Mouse (Mus musculus) MEL (cell line): ENCODE measurements around the gene Kcnc4. TPM values are rescaled to one million over a fixed set of nuclear protein-coding genes. Genes with fewer than 3 reads are reported as not detected.

Source experiments
- DNase-seq: peaks from one replicate; pipeline ENCODE4 v3.0.0; 2011; ENCODE audit warnings: low read depth, low spot score
- H3K27ac ChIP-seq: 2 replicates; pipeline ENCODE4 v1.5.1; 2012; ENCODE audit warnings: low read depth, mild to moderate bottlenecking, control low read depth, low read length, moderate library complexity; ENCODE audit not compliant: control insufficient read depth
- H3K27me3 ChIP-seq, 2 experiments: fragments of 150-350 bp in 1 of 2; sonication (generic) in 1 of 2; 2 replicates each; pipeline ENCODE4 v1.6.1; 2012; ENCODE audit warnings: low read length in 2 of 2, mild to moderate bottlenecking in 2 of 2, improper control_type of control experiment in 1 of 2, moderate library complexity in 1 of 2; ENCODE audit not compliant: insufficient read depth in 2 of 2, control insufficient read depth in 1 of 2
- H3K36me3 ChIP-seq, 2 experiments: 2 replicates each; pipeline ENCODE4 v1.6.1; 2012 to 2014; ENCODE audit warnings: low read length in 2 of 2, improper control_type of control experiment in 1 of 2, inconsistent platforms in 1 of 2, mild to moderate bottlenecking in 1 of 2; ENCODE audit not compliant: insufficient read depth in 2 of 2, control insufficient read depth in 1 of 2
- H3K4me1 ChIP-seq, 2 experiments: fragments of 150-350 bp in 1 of 2; sonication (generic) in 1 of 2; 2 replicates each; pipeline ENCODE4 v1.6.1; 2012; ENCODE audit warnings: low read length in 2 of 2, improper control_type of control experiment in 1 of 2, mild to moderate bottlenecking in 1 of 2; ENCODE audit not compliant: insufficient read depth in 2 of 2, control insufficient read depth in 1 of 2
- H3K4me3 ChIP-seq, 2 experiments: fragments of 150-350 bp in 1 of 2; sonication (generic) in 1 of 2; 2 replicates each; pipeline ENCODE4 v1.5.1; 2012; ENCODE audit warnings: low read depth in 2 of 2, low read length in 2 of 2, mild to moderate bottlenecking in 2 of 2, moderate library complexity in 2 of 2, control low read depth in 1 of 2, improper control_type of control experiment in 1 of 2; ENCODE audit not compliant: control insufficient read depth in 1 of 2, insufficient read depth in 1 of 2
- H3K79me2 ChIP-seq: 2 replicates; pipeline ENCODE4 v1.6.1; 2012; ENCODE audit warnings: mild to moderate bottlenecking, low read length, moderate library complexity; ENCODE audit not compliant: control insufficient read depth, poor library complexity, insufficient read depth
- H3K9ac ChIP-seq: 2 replicates; pipeline ENCODE4 v1.6.1; 2012; ENCODE audit warnings: low read depth, mild to moderate bottlenecking, control low read depth, low read length, moderate library complexity; ENCODE audit not compliant: control insufficient read depth, poor library complexity, severe bottlenecking
- H3K9me3 ChIP-seq: fragments of 150-350 bp; sonication (generic); replicated peaks from 2 replicates; pipeline ENCODE4 v1.6.1; 2012; ENCODE audit warnings: mild to moderate bottlenecking, low read length, improper control_type of control experiment, moderate library complexity; ENCODE audit not compliant: insufficient read depth
- CHD2 ChIP-seq: IDR thresholded peaks from 2 replicates; pipeline ENCODE4 v1.6.1; 2011; ENCODE audit warnings: low read length, improper control_type of control experiment
- ELF1 ChIP-seq: IDR thresholded peaks from 2 replicates; pipeline ENCODE4 v1.6.1; 2014; ENCODE audit warnings: low read depth, mild to moderate bottlenecking, inconsistent platforms, low read length, improper control_type of control experiment, moderate library complexity
- EP300 ChIP-seq, 2 experiments: IDR thresholded peaks; 2 replicates each; pipeline ENCODE4 v1.6.1; 2011; ENCODE audit warnings: improper control_type of control experiment in 2 of 2, low read length in 2 of 2, low read depth in 1 of 2, mild to moderate bottlenecking in 1 of 2
- GABPA ChIP-seq: IDR thresholded peaks from 2 replicates; pipeline ENCODE4 v1.6.1; 2012; ENCODE audit warnings: low read depth, mild to moderate bottlenecking, inconsistent platforms, low read length, improper control_type of control experiment, moderate library complexity
- JUND ChIP-seq: IDR thresholded peaks from 2 replicates; pipeline ENCODE4 v1.6.1; 2011; ENCODE audit warnings: low read depth, mild to moderate bottlenecking, improper control_type of control experiment, low read length
- KAT2A ChIP-seq: conservative IDR thresholded peaks from 2 replicates; pipeline ENCODE4 v1.6.1; 2012; ENCODE audit warnings: low read depth, low read length, improper control_type of control experiment, inconsistent platforms
- MAFK ChIP-seq: IDR thresholded peaks from 2 replicates; pipeline ENCODE4 v1.6.1; 2011; ENCODE audit warnings: low read depth, mild to moderate bottlenecking, low read length, improper control_type of control experiment, borderline replicate concordance
- MAZ ChIP-seq: IDR thresholded peaks from 2 replicates; pipeline ENCODE4 v1.6.1; 2012; ENCODE audit warnings: low read depth, mild to moderate bottlenecking, inconsistent platforms, low read length, improper control_type of control experiment
- MXI1 ChIP-seq: IDR thresholded peaks from 2 replicates; pipeline ENCODE4 v1.6.1; 2011; ENCODE audit warnings: mild to moderate bottlenecking, low read depth, low read length, improper control_type of control experiment
- MYB ChIP-seq: IDR thresholded peaks from 2 replicates; pipeline ENCODE4 v1.6.1; 2011; ENCODE audit warnings: mild to moderate bottlenecking, low read depth, low read length, improper control_type of control experiment
- MYC ChIP-seq: IDR thresholded peaks from 2 replicates; pipeline ENCODE4 v1.6.1; 2011; ENCODE audit warnings: low read depth, mild to moderate bottlenecking, low read length, improper control_type of control experiment, moderate library complexity
- NRF1 ChIP-seq: IDR thresholded peaks from 2 replicates; pipeline ENCODE4 v1.6.1; 2014; ENCODE audit warnings: low read depth, mild to moderate bottlenecking, inconsistent platforms, low read length, improper control_type of control experiment, moderate library complexity; ENCODE audit not compliant: poor library complexity, insufficient read depth, severe bottlenecking
- POLR2A ChIP-seq, 2 experiments: IDR thresholded peaks; 2 replicates each; pipeline ENCODE4 v1.6.1; 2011 to 2012; ENCODE audit warnings: low read length in 2 of 2, mild to moderate bottlenecking in 2 of 2, control low read depth in 1 of 2, improper control_type of control experiment in 1 of 2, low read depth in 1 of 2, moderate library complexity in 1 of 2; ENCODE audit not compliant: control insufficient read depth in 1 of 2, insufficient read depth in 1 of 2, poor library complexity in 1 of 2
- POLR2AphosphoS2 ChIP-seq: IDR thresholded peaks from 2 replicates; pipeline ENCODE4 v1.6.1; 2011; ENCODE audit warnings: low read length, improper control_type of control experiment
- RAD21 ChIP-seq: IDR thresholded peaks from 2 replicates; pipeline ENCODE4 v1.6.1; 2011; ENCODE audit warnings: mild to moderate bottlenecking, low read depth, low read length, improper control_type of control experiment
- RCOR1 ChIP-seq: IDR thresholded peaks from 2 replicates; pipeline ENCODE4 v1.6.1; 2012; ENCODE audit warnings: low read depth, mild to moderate bottlenecking, inconsistent platforms, low read length, improper control_type of control experiment
- SIN3A ChIP-seq: IDR thresholded peaks from 2 replicates; pipeline ENCODE4 v1.6.1; 2012; ENCODE audit warnings: low read length, improper control_type of control experiment, inconsistent platforms
- TBP ChIP-seq: IDR thresholded peaks from 2 replicates; pipeline ENCODE4 v1.8.0; 2011; ENCODE audit warnings: low read depth, low read length, improper control_type of control experiment
- TCF12 ChIP-seq: IDR thresholded peaks from 2 replicates; pipeline ENCODE4 v1.6.1; 2014; ENCODE audit warnings: low read depth, mild to moderate bottlenecking, inconsistent platforms, low read length, improper control_type of control experiment, moderate library complexity
- polyA plus RNA-seq, 2 experiments: library from polyadenylated mRNA; stranded (reverse) in 1 of 2; unstranded in 1 of 2; fragments of >175 nt in 1 of 2; fragments of >200 nt in 1 of 2; gene quantifications; 2 replicates each; pipeline versions ENCODE4 v1.2.1 to v1.2.4; 2012; ENCODE audit warnings: low replicate concordance in 2 of 2, low read depth in 1 of 2; ENCODE audit not compliant: insufficient read length in 2 of 2, insufficient read depth in 1 of 2, missing spikeins in 1 of 2
- total RNA-seq: library from RNA; depleted of rRNA; stranded (reverse); fragments of 300-350 nt; gene quantifications from 2 replicates; pipeline ENCODE4 v1.2.3, GENCODE M21; 2012

Kcnc4 gene
- total and polyA plus RNA-seq, 3 experiments, result not detected

GRCm38 (mm10) chr3:107459773-107460431 is 550 bp upstream of the Kcnc4 start:
- Histone ChIP-seq H3K4me3 (no peak overlapping the region), H3K9me3 (no peaks in the 10 kb centered on the region), H3K79me2 (no peaks in the 10 kb centered on the region), H3K27me3 (no peaks in the 10 kb centered on the region; a peak in 1 of 4 replicates), H3K4me1 (no peaks in the 10 kb centered on the region), H3K27ac (no peak overlapping the region), H3K36me3 (no peaks in the 10 kb centered on the region), H3K9ac (no peak overlapping the region)
- no peak for TF ChIP-seq POLR2AphosphoS2
- no peak for TF ChIP-seq NRF1
- TF ChIP-seq MYC, result no peak
- no peak for TF ChIP-seq RAD21
- TF ChIP-seq TCF12, result no peak
- TF ChIP-seq MYB, result no peak
- TF ChIP-seq MAZ, result no peak
- TF ChIP-seq MXI1, result no peak
- TF ChIP-seq KAT2A, result no peak
- TF ChIP-seq EP300 (IDR thresholded peaks at IDR 0.05; ENCODE audit: low read depth in 1 of 2, low read length in 2 of 2), result no peak
- TF ChIP-seq MAFK, result no peak
- no peak for TF ChIP-seq GABPA
- TF ChIP-seq TBP, result no peak
- no peak for TF ChIP-seq SIN3A
- TF ChIP-seq ELF1, result no peak
- no peak for TF ChIP-seq POLR2A (IDR thresholded peaks at IDR 0.05; ENCODE audit: control insufficient read depth in 1 of 2, insufficient read depth in 1 of 2, low read depth in 1 of 2, low read length in 2 of 2, poor library complexity in 1 of 2)
- no peak for TF ChIP-seq CHD2
- TF ChIP-seq RCOR1, result no peak
- TF ChIP-seq JUND, result no peak
- DNase-seq, result no peak

DNA sequence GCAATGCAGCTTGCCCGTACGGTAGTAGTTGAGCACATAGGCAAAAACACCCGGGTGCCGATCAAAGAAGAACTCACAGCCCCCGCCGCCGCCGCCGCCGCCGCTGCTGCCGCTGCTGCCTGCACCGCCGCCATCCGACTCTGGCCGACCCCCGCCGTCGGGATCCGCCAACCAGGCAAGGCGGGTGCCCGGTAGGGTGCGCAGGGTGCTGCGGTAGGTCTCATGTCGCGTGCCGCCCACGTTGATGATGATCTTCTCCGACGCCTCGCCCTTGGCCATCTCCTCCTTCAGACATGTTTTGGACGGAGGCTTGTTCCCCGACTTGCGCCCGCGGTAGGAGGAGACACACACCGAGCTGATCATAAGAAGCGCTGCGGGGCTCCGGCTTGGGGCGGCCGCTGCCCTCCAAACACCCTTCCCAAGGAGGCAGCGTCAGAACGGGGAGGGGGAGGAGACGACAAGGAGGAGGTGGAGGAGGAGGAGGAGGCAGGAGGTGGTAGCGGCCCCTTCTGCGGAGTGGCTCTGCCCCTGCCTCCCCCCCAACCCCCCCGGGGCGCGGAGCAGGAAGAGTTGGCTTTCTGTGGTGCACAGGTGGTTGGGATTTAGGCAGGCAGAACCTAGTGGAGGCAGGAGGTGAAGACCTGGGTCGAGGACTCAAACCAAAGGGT is 690 bp downstream of the Kcnc4 start:
- H3K27me3 ChIP-seq, result no peaks in the 10 kb centered on the region; a peak in 1 of 4 replicates

More for the DNA sequence above, 690 bp downstream of the Kcnc4 start:
- Histone ChIP-seq H3K9me3 (no peaks in the 10 kb centered on the region), H3K36me3 (no peaks in the 10 kb centered on the region), H3K4me3 (no peak overlapping the region), H3K79me2 (no peaks in the 10 kb centered on the region), H3K4me1 (no peaks in the 10 kb centered on the region), H3K27ac (no peak overlapping the region), H3K9ac (no peak overlapping the region)
- no peak for DNase-seq
- no peak for TF ChIP-seq RAD21
